Mouse (Mus musculus) left cerebral cortex, adult 11 months (tissue): Measurements from ENCODE around the gene Higd1a.

Source experiments
- DNase-seq: peaks from one replicate; pipeline ENCODE4 v3.0.0; 2022; ENCODE audit warnings: low spot score

The Higd1a gene

GRCm38 (mm10) chr9:121858153-121858488, at the start of gene Higd1a:
TSS of gene Higd1a (minus strand) at chr9:121858362.
- DNase-seq = no peak

GRCm38 (mm10) chr9:121907356-121908070, 49.4 kb upstream of the Higd1a start:
- no peak for DNase-seq

- DNase-seq = no peak
Observed at GRCm38 (mm10) chr9:121906456-121906855, 48.3 kb upstream of the Higd1a start.

DNA sequence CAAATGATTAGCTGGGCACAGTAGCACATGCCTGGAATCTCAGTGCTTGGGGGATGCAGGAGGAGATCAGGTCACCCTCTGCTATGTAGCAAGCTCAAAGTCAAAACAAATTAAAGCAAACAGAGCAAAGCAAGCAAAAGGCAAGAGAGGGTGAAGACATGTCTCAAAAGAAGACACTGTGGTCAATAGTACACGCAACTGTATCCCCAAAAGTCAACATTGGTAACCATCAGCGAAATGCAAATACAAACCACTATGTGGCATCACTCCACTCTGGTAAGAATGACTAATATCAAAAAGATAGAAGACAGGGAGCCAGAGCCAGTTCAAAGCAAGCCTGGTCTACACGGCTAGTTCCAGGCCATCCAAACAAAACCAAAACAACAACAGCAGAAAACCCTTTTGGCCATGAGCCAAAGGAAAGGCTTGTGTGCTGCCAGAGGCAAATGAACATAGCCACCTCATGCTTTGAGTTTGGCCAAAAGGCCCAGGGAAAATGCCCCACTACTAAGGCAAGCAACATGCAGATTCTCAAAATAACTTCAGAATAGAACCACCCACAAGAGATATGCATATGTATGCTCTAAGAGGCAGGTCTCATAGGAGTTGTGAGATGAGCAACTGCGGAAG, 47.5 kb upstream of the Higd1a start:
- DNase-seq = no peak

- no peak for DNase-seq
Observed at GRCm38 (mm10) chr9:121904946-121905345, 46.8 kb upstream of the Higd1a start.

- no peak for DNase-seq
Observed at GRCm38 (mm10) chr9:121904319-121904718, 46.2 kb upstream of the Higd1a start.

GRCm38 (mm10) chr9:121903476-121904305, 45.5 kb upstream of the Higd1a start:
- DNase-seq = no peak

GRCm38 (mm10) chr9:121901710-121902700, 43.8 kb upstream of the Higd1a start:
- no peak for DNase-seq

- DNase-seq = no peak
Observed at GRCm38 (mm10) chr9:121900282-121900855, 42.2 kb upstream of the Higd1a start.

DNA sequence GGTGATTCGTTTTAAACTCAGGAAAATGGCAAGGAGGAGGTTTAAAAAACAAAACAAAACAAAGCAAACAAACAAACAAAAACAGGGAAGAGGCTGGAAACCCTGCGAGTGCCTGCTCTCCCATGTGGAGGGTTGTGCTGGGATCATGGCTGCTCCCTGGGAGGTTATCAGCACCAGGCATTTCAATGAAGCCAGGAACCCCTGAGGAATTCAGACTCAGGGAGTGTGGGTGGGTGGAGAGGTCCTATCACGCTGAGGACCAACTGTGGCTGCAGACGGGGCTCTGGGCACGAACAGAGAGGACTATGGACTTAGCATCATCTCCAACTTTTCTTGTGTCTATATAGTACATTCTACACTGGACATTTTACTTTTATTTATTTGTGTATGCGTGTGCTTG, 41.1 kb upstream of the Higd1a start:
- no peak for DNase-seq

DNA sequence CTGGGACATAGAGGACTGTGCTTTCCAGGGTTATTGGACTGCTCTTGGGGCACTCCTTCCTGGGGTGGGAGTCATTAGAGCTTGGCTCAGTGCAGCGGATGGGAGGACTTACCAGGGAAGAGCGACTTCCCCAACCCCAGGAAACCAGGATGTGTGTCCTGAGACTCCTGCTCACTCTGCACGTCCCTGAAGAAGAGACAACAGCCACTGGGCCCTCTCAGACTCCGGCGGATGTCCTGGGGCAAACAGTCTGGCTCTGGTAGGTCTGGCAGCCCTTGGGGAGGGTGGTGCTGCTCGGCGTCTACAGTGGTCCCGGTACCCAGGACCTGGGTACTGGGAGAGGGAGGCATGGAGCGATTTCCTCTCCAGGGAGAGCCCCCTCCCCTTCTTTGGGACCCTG, 40.1 kb upstream of the Higd1a start, which contains the start of gene Ackr2:
Gene Ackr2 (plus strand): TSS at position 111 of the 400 bp plus-strand sequence.
- DNase-seq = no peak

DNA sequence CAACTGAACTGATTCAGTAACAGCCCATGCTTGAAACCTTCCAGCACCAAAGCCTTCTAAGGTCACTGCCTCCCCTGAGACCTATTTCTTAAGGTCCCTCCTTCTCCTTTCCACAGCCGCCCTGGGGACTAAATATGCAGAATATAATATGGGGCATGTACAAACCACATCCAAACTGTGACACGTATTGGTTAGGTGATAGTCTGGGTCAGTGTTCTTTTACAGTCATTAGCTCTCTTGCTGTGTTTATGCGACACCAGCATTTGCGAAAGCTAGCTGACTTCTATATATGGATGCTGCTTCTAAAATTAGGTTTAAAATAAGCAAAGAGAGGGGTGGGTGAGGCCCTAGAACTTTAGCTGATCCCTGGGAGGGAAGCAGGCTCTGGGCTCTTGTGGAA, 38.7 kb upstream of the Higd1a start:
- no peak for DNase-seq

GRCm38 (mm10) chr9:121895392-121895993, 37.3 kb upstream of the Higd1a start:
- no peak for DNase-seq

DNA sequence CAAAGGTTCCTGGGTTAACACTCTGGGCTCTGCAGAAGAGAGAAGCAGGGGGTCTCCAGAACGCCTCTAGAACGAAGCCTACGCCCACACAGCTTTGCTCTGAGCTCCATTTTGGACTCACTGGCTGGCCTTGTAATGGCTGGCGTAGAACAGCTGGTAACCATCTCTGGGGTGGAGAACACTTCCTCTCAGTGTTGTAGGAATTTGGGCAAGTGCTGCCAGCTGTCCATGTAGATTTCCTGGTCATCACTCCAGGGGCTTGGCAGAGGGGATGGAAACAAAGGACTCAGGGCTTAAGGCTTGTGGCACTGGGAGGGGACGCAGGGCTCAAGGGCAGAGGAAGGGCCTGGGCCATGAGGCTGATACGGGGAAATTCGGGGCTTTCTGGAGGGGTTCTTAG, 36.3 kb upstream of the Higd1a start:
- no peak for DNase-seq

DNA sequence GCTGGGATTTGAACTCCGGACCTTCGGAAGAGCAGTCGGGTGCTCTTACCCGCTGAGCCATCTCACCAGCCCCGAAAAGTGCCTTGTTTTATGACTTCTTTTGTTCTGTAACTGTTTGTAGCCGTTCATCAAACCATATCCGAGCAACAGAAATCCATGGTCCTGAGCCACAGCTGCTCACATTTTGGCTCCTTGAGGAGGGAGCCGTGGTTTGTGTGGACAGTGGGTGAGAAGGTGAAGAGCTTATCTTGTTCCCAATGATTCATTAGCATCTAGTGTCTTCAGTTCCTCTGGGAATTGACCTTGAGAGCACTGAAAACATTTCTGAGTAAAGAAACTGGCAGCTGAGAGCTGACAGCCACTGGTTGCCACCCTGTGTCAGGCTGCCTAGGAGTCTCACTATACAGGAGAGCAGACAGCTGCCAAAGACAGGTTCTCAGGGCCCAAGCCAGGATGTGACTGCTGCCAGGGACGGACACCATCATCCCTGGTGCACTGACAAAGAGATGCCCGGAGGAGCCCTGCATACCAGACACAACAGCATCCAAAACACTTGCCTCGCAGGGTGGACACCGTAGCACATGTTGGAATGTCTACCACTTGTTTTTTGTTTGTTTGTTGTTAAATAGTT, 34.0 kb upstream of the Higd1a start:
- no peak for DNase-seq

DNA sequence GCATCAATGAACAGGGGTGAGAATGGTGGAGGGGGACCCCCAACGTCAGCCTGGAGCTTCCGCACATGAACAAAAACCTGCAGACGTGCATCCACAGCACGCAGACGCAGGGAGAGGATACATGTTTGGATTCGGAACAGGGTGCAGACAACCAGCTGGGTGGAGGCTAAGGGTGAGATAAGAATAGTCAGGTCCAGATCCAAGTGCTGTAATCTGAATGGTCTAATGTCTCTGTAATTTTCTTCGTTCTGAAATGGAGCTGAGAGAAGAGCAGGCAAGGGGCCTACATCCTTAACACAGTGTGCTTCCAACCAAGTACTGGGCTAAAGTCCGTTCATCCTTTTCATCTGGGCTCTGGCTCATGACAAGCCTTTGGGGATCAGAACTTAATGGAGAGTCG, 33.1 kb upstream of the Higd1a start:
- no peak for DNase-seq

GRCm38 (mm10) chr9:121890441-121890941, 32.3 kb upstream of the Higd1a start:
- no peak for DNase-seq

DNA sequence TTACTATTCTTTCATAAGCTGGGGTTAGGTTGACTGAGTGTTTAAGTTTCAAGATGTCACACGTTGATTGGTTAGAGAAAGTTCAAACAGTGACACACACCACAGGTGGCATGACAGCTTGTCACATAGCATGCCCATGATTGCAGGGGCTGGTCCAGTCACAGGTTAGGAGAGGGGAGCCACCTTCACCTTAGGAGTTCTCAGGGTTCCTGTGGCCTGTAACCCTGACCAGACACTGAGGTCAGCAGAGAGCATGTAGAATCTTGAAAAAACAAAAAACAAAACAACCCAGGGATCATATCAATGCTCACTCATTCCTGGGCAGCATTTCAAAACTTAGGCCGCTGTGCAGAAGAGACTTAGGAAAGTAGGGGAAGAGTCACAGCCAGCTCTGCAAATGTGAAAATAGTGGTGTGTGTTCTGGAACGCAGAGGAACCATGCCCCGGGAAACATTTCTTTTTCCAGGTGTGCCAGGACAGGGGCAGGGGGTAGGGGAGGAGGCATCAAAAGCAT, 31.8 kb upstream of the Higd1a start:
- no peak for DNase-seq

DNA sequence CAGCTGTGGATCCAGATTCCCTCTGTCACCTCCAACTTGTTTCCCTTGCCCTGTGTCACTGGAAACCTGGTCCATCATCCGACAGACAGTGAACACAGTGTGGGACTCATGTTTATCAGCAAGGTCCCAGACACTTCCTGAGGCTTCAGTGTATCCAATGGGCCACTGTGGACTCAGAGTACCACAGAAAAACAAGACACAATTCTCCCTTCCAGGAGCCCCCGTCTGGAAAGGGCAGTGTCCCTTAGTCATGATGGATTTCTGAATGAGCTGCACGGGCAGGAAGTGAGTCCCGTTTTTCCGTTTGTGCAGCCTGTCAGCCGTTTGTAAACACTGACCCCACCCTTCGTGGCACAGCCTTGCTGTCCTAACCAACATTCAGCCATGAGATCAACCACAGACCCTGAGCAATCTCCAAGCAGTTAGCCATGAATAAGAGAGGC, 23.9 kb upstream of the Higd1a start:
- DNase-seq = no peak

- DNase-seq = no peak
Observed at GRCm38 (mm10) chr9:121881301-121881700, 23.1 kb upstream of the Higd1a start.
